Mouse (Mus musculus): ENCODE results near the gene Smim1. TPM values are rescaled to one million over a fixed set of nuclear protein-coding genes. Genes with fewer than 3 reads are reported as not detected.

The Smim1 gene
- not detected for total RNA-seq (2023)

DNA sequence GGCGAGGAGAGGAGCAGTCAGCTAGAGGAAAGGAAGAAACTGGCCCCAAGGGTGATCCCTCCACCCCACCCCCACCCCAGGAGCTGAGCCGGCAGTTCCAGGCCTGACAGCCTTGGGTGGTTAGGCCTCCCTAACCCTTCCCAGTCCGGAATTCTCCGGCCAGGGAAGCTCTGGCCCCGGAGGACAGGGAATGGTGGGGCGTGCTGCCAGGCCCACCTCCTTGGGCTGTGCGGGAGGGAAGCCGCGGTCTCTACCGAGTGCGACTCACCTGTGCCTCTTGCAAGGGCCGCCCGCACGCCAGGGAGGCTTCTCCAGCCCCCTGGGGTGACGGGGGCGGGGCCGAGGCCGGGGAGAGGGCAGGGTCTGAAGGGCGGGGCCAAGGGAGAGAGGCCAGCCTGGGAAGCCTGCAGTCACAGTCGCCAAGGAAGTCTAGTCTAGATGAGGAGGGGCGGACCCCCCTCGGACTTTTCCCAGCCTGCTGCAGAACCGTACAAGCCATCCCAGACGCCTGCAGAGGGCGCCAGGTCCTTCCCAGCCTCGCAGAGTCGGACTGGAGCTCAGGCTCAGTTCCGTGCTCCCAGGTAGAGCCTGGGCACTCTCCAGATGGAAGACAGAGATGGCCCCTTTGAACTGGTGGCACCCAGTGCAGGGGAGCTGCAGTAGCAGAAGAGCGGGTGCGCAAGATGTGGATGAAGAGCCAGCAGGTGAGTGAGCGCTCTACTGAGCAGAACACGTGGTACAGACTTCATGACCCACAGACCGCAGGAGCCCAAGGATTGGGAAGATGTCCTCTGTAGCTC is at the start of gene Smim1:
Smim1 (minus strand) TSS at position 590 of the 800 bp plus-strand sequence.

DNA sequence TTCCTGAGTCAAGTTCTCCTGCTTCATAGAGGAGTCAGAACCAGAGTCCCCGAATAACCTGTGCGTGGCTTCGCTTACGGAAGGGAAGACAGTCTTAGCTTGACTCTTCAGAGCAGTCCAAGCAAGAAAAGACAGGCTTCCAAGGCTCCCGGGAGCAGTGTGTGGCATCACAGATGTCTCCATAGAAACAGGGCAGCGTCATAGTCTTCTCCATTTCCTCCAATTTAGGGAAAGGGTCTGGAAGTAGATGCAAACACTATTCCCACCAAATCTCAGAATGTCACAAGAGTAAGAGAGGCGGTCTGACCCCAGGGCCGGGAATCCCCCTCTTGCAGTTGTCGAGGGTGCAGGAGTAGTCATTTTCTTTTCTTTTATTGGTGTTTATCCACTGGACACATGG is 16.5 kb upstream of the Smim1 start, which contains the start of gene Ccdc27:
Ccdc27 (minus strand) TSS at position 101 of the 400 bp plus-strand sequence.

DNA sequence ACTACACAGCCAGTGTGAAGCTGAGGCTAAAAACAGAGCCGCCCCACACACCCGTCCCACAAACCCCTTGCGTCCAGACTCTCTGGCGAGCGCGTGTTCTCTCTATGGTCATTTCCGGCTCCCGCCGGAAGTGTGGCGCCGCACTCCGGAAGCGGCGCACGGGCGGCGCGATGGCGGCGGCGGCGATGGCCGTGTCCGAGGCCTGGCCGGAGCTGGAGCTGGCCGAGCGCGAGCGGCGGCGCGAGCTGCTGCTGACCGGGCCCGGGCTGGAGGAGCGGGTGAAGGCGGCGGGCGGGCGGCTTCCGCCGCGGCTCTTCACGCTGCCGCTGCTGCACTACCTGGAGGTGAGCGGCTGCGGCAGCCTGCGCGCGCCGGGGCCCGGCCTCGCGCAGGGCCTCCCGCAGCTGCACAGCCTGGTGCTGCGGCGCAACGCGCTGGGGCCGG is 14.4 kb downstream of the Smim1 start, which contains the start of gene Lrrc47:
Lrrc47 (plus strand) TSS at position 86 of the 444 bp plus-strand sequence.

DNA sequence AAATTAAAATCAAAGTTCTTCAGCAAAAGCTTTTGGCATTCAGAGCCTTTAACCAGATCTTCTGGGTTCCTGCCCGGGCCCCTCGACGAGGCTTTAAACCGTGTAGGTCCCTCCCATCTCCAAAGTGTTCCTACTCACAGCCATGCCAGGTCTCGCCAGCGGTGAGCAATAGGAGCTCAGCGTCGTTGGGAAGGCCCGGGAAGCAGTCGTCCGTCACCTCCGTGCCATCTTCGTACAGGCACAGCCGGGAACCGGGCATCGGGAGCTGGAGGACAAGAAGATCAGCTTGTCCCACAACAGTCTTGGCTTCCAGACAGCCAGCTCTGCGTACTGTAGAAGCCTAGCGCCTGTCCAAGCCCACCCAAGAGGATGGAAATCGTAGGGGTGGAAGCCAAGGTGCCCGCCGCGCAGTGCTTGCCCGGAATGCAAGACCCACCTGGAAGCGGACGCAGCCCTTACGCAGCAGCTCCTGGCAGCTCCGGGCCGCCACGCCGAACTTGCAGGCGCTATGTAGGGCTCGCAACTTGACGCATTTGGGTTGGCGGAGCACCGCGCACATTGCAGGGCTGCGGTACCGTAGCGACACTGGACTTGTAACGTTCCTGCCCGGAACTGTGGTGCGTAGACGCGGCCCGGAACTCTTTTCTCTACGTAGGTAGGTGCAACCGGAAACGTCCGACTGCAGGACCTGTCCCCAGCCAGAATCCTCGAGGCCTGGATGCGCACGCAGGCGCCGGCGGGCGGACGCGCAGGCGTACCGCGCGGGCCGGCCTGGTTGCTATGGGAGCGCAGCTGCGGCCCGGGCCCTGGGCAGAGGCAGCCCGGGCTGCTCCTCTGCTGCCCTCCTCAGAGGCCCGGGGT is 51.4 kb downstream of the Smim1 start, which contains the start of the genes Dffb and Cep104:
Dffb (minus strand) TSS at position 696 of the 861 bp plus-strand sequence.
Cep104 (plus strand) TSS at position 764 of the 861 bp plus-strand sequence.

Other genes starting within 250 kb of the Smim1 start
- gene A430005L14Rik, start 69.0 kb downstream of the Smim1 start, total RNA-seq (2023), result 10 to 100 TPM; 21.3 to 28.9 TPM
- gene Dffb, start 51.1 kb downstream of the Smim1 start, total RNA-seq (2023), result 10 to 100 TPM; 10.6 to 15.3 TPM
- gene Cep104, start 51.0 kb downstream of the Smim1 start, total RNA-seq (2023), result 10 to 100 TPM in 1 of 2 experiments, 1 to 10 TPM in 1; 9.6 to 13.9 TPM
- gene Lrrc47, start 14.5 kb downstream of the Smim1 start, total RNA-seq (2023), result 10 to 100 TPM; 43.1 to 53.3 TPM
- not detected for gene Ccdc27, start 16.4 kb upstream of the Smim1 start, total RNA-seq (2023)
- gene Trp73, start 114.0 kb upstream of the Smim1 start, total RNA-seq (2023), result not detected
- 10 to 100 TPM; 12.1 to 17.8 TPM for gene Wrap73, start 116.1 kb upstream of the Smim1 start, total RNA-seq (2023)
- gene Tprgl, start 134.4 kb upstream of the Smim1 start, total RNA-seq (2023), result 100 to 1,000 TPM; 118 to 119 TPM
- gene Megf6, start 144.5 kb upstream of the Smim1 start, total RNA-seq (2023), result under 1 TPM; 0.39 to 0.50 TPM